Mouse (Mus musculus) C2C12 (cell line): ENCODE data around the gene Nhlrc1.

Source experiments
- CTCF ChIP-seq: IDR thresholded peaks from one replicate; pipeline ENCODE4 v1.5.1; 2011; ENCODE audit not compliant: control insufficient read depth, insufficient read depth, insufficient read length
- FOSL1 ChIP-seq: IDR thresholded peaks from one replicate; pipeline ENCODE4 v1.8.0; 2011; ENCODE audit warnings: mild to moderate bottlenecking, low read length; ENCODE audit not compliant: poor library complexity, insufficient read depth, severe bottlenecking
- MYOD1 ChIP-seq: IDR thresholded peaks from one replicate; pipeline ENCODE4 v1.6.1; 2011; ENCODE audit warnings: low read depth; ENCODE audit not compliant: control insufficient read depth, insufficient read length
- MYOG ChIP-seq: IDR thresholded peaks from one replicate; pipeline ENCODE4 v1.6.1; 2011; ENCODE audit not compliant: control insufficient read depth, insufficient read length; ENCODE audit errors: extremely low read depth
- USF1 ChIP-seq: IDR thresholded peaks from one replicate; pipeline ENCODE4 v1.6.1; 2011; ENCODE audit warnings: low read depth, mild to moderate bottlenecking, control low read depth, moderate library complexity

DNA sequence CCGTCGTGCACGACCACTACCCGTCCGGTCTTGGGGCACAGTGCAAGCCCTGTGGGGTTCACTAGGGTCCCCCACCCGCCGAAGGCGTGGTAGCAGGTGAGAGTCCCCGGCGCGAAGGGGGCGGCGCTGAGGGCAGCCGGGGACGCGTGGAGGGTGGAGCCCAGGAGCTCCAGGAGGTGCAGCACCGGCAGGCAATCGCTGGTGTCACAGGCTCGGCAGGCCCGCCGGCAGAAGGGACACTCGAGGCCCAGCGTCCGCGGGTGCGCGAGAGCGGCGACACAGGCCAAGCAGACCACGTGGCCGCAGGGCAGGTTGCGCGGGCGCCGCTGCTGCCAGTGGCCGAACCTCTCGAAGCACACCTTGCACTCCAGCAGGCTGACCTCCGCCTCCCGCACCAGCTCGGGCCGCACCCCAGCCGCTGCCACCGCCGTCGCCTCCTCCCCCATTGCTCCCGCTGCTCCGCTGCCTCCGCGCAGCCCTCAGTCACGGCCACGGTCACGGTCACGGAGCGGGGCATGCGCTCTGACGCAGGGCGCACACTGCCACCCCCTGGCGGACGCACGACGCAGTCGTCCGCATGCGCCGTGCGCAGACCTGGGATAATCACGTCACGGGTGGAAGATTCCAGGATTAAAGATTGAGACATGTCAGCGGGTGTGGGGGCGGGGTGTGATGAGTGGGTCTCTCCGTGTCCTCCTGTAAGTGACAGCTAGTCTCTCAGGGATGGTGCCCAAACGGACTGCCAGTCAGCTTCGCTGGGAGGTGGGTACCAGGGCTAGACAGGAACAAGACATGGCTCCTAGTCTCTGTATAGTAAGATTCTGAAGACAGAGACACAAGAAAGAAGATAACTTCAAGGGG, at the start of gene Nhlrc1:
- TF ChIP-seq FOSL1, result no peak
- TF ChIP-seq CTCF, result peak; percentile 69
- no peak for TF ChIP-seq USF1
- no peak for TF ChIP-seq MYOG
- no peak for TF ChIP-seq MYOD1
